ENCODE assay signal across 45 mouse cellular contexts in the genomic region with DNA sequence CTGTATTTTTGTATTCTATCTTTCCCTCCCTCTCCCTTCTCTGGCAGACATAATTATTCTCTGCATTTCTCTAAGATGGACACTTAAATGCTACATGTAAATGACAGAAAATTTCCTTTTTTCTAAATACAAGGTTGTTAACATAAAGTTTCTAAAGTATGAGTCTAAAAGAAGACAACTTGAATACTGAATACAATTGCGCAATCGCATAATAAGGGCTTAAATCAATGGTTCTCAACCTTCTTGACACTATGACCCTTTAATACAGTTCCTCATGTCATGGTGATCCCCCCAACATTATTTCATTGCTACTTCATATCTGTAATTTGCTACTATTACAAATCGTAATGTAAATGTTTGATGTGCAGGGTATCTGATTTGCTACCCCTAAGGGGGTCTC. TPM values are rescaled to one million over a fixed set of nuclear protein-coding genes. Genes with fewer than 3 reads are reported as not detected.
"Had no signal": no experiment of that assay in that cellular context is flagged by ENCODE, and none has a peak within 500 bp of the region (broad histone marks: within the 10 kb centered on the region; RNA-seq: fewer than 3 reads in every experiment).

No protein-coding gene starts in this region.

- H3K27me3 ChIP-seq: limb, embryonic 12.5 days; limb, embryonic 13.5 days; limb, embryonic 15.5 days; liver, embryonic 12.5 days; liver, embryonic 13.5 days; liver, embryonic 15.5 days; lung, embryonic 15.5 days; megakaryocyte, embryonic 14.5 days; midbrain, embryonic 12.5 days; midbrain, embryonic 13.5 days; midbrain, embryonic 15.5 days had no signal

- H3K4me3 ChIP-seq: left cerebral cortex, adult 2 months; limb, embryonic 10.5 days; limb, embryonic 12.5 days; limb, embryonic 13.5 days; limb, embryonic 15.5 days; liver, embryonic 12.5 days; liver, embryonic 13.5 days; liver, embryonic 15.5 days; lung, embryonic 15.5 days; megakaryocyte, embryonic 14.5 days; midbrain, embryonic 10.5 days; midbrain, embryonic 12.5 days; midbrain, embryonic 13.5 days; midbrain, embryonic 15.5 days had no signal

- DNase-seq: left cerebral cortex, postnatal 4 days; liver; liver, embryonic 13.5 days; liver, postnatal 0 days; lung, adult 2 months; lung, embryonic 14.5 days; lung, postnatal 10 days; lung, postnatal 14 days; lung, postnatal 36 days; midbrain, embryonic 14.5 days had no signal

- H3K4me2 ChIP-seq: limb, embryonic 12.5 days; limb, embryonic 13.5 days; limb, embryonic 15.5 days; liver, embryonic 11.5 days; liver, embryonic 12.5 days; liver, embryonic 13.5 days; liver, embryonic 15.5 days; lung, embryonic 14.5 days; lung, embryonic 15.5 days; midbrain, embryonic 11.5 days; midbrain, embryonic 12.5 days; midbrain, embryonic 13.5 days; midbrain, embryonic 15.5 days had no signal

- H3K36me3 ChIP-seq: limb, embryonic 10.5 days; limb, embryonic 12.5 days; limb, embryonic 13.5 days; limb, embryonic 15.5 days; liver, embryonic 12.5 days; liver, embryonic 13.5 days; liver, embryonic 15.5 days; lung, embryonic 15.5 days; midbrain, embryonic 10.5 days; midbrain, embryonic 12.5 days; midbrain, embryonic 13.5 days; midbrain, embryonic 15.5 days had no signal

RNA-seq across cellular contexts. Expression of gene Gm6993, which starts 35.7 kb away (rescaled TPM):
- total RNA-seq: left cerebral cortex, adult 2 months; left cerebral cortex, adult 8-10 months; left cerebral cortex, postnatal 10 days; left cerebral cortex, postnatal 14 days; left cerebral cortex, postnatal 25 days; left cerebral cortex, postnatal 36 days; left cerebral cortex, postnatal 4 days; liver, adult 2 months; megakaryocyte progenitor cell, adult 5-6 weeks; megakaryocyte, adult 5-6 weeks; megakaryocyte-erythroid progenitor cell, adult 5-6 weeks; midbrain, postnatal 0 days; monocyte, adult 5-6 weeks had no signal
- polyA plus RNA-seq: limb, embryonic 10.5 days; limb, embryonic 11.5 days; limb, embryonic 12.5 days; limb, embryonic 13.5 days; limb, embryonic 14.5 days; limb, embryonic 15.5 days; liver, adult 2 months; liver, embryonic 11.5 days; liver, embryonic 12.5 days; liver, embryonic 13.5 days; liver, embryonic 14.5 days; liver, embryonic 15.5 days; liver, embryonic 16.5 days; liver, postnatal 0 days; lung, adult 2 months; lung, embryonic 14.5 days; lung, embryonic 15.5 days; lung, embryonic 16.5 days; lung, postnatal 0 days; macrophage; midbrain, embryonic 10.5 days; midbrain, embryonic 11.5 days; midbrain, embryonic 12.5 days; midbrain, embryonic 13.5 days; midbrain, embryonic 14.5 days; midbrain, embryonic 15.5 days; midbrain, embryonic 16.5 days; midbrain, postnatal 0 days; neural tube, embryonic 11.5 days had no signal
